8 mouse cellular contexts compared by ENCODE assay signal in genomic region chr5:134063362-134064064, GRCm38 (mm10). TPM values are rescaled to one million over a fixed set of nuclear protein-coding genes. Genes with fewer than 3 reads are reported as not detected.
DNase-seq lines count a peak whose midpoint lies in the region; ATAC-seq and TF ChIP-seq lines count a peak whose summit lies in the region.

No protein-coding gene starts in this region.

- no peak overlapping the region for H3K4me3 ChIP-seq in forebrain, embryonic 15.5 days
- no peak overlapping the region for H3K4me3 ChIP-seq in lung, postnatal 0 days (ENCODE audit: low read depth, low read length)

- WGBS in forebrain, embryonic 15.5 days, result 52% methylated on average over 15 of the region's 15 CpGs
- 36% methylated on average over 15 of the region's 15 CpGs for WGBS in lung, postnatal 0 days

- H3K27me3 ChIP-seq in forebrain, embryonic 15.5 days, result no peaks in the 10 kb centered on the region
- no peaks in the 10 kb centered on the region for H3K27me3 ChIP-seq in lung, postnatal 0 days (replicated peaks; ENCODE audit: insufficient read depth, low read length)

- no peaks in the 10 kb centered on the region for H3K9me3 ChIP-seq in forebrain, embryonic 15.5 days
- H3K9me3 ChIP-seq in lung, postnatal 0 days (ENCODE audit: low read length), result no peaks in the 10 kb centered on the region

- DNase-seq in Muller cell, postnatal 12 days (ENCODE audit: inconsistent ontology term), result peak; percentile 48
- DNase-seq in cerebellum, adult 11 months, result peak; percentile 88
- DNase-seq in heart, postnatal 25 days (ENCODE audit: low spot score), result peak; percentile 41
- DNase-seq in layer of hippocampus, adult 8-10 months (ENCODE audit: low spot score in 2 of 2), result peak; percentile 71 to 91
- DNase-seq in lung, postnatal 0 days (ENCODE audit: low spot score), result peak; percentile 88
- DNase-seq in right cerebral cortex, adult 2 months (ENCODE audit: low spot score in 2 of 2), result peak; percentile 91 to 92
- peak; percentile 91 for DNase-seq in urinary bladder, postnatal 25 days (ENCODE audit: low spot score)

- no peak overlapping the region for H3K9ac ChIP-seq in forebrain, embryonic 15.5 days (replicated peaks)
- no peak overlapping the region for H3K9ac ChIP-seq in lung, postnatal 0 days (replicated peaks; ENCODE audit: low read depth)

- peak; percentile 79 for ATAC-seq in forebrain, embryonic 15.5 days (replicated peaks)
- ATAC-seq in lung, postnatal 0 days, result peak; percentile 80

- TF ChIP-seq CTCF in lung, postnatal 0 days (IDR thresholded peaks at IDR 0.05), result peak; percentile 85

- peaks cover 7% of the 10 kb centered on the region for H3K4me1 ChIP-seq in forebrain, embryonic 15.5 days
- H3K4me1 ChIP-seq in lung, postnatal 0 days (ENCODE audit: insufficient read depth, low read depth, low read length), result no peaks in the 10 kb centered on the region

- no peaks in the 10 kb centered on the region for H3K36me3 ChIP-seq in forebrain, embryonic 15.5 days
- H3K36me3 ChIP-seq in lung, postnatal 0 days (ENCODE audit: insufficient read depth, low read length), result no peaks in the 10 kb centered on the region

- no peak overlapping the region for H3K4me2 ChIP-seq in forebrain, embryonic 15.5 days (replicated peaks)
- no peak overlapping the region for H3K4me2 ChIP-seq in lung, postnatal 0 days (replicated peaks; ENCODE audit: low read depth, low read length)

- intact Hi-C loops in heart, postnatal 25 days (cut with DNase I), result loop anchor here (10.0 kb wide), 2 partner anchors 259 to 1949 kb away; no protein-coding TSS in a partner anchor

- TF ChIP-seq EP300 in lung, postnatal 0 days (IDR thresholded peaks at IDR 0.05), result no peak

- no peak overlapping the region for H3K27ac ChIP-seq in forebrain, embryonic 15.5 days (replicated peaks)
- no peak overlapping the region for H3K27ac ChIP-seq in lung, postnatal 0 days (ENCODE audit: low read length)

RNA-seq across cellular contexts. Expression of gene Castor2, which starts 36.0 kb away (rescaled TPM):
- polyA plus RNA-seq in forebrain, embryonic 15.5 days (2015; fragmentation: Nextera tagmentation; extraction: Ambion mirVana), result 27.6 and 28.3 TPM in 2 replicates
- total RNA-seq in heart, postnatal 25 days (2021), result 10 to 100 TPM; 24.0 to 28.7 TPM
- 100 to 1,000 TPM in 1 of 4 experiments, 10 to 100 TPM in 3; 53.3 to 102 (median 68.7) TPM for total RNA-seq in layer of hippocampus, adult 8-10 months (2022)
- polyA plus RNA-seq in lung, postnatal 0 days (2015; fragmentation: Nextera tagmentation; extraction: Ambion mirVana), result 6.3 and 7.8 TPM in 2 replicates

Comparison
In these comparisons a context has a peak if more than half of its experiments do, and no peak if none do; other contexts are left out.
1. DNase-seq: peak in every context shown above with its lines; median percentile 92 in right cerebral cortex, adult 2 months; 91 in urinary bladder, postnatal 25 days; 88 in cerebellum, adult 11 months; 88 in lung, postnatal 0 days; 81 in layer of hippocampus, adult 8-10 months; 48 in Muller cell, postnatal 12 days; 41 in heart, postnatal 25 days.